Mouse (Mus musculus) ES-Bruce4 (cell line): ENCODE results near the gene Polr2b.

Experiments
- CTCF ChIP-seq: IDR thresholded peaks from one replicate; pipeline ENCODE4 v1.8.1; 2011; ENCODE audit warnings: low read depth, low read length
- EP300 ChIP-seq: IDR thresholded peaks from 2 replicates; pipeline ENCODE4 v1.6.1; 2011; ENCODE audit warnings: low read depth, low read length; ENCODE audit not compliant: insufficient read depth
- POLR2A ChIP-seq: IDR thresholded peaks from one replicate; pipeline ENCODE4 v1.8.1; 2011; ENCODE audit warnings: low read length; ENCODE audit not compliant: insufficient read depth

- TF ChIP-seq POLR2A: no peak
- no peak for TF ChIP-seq CTCF
- TF ChIP-seq EP300: no peak
Observed at GRCm38 (mm10) chr5:77362120-77362519, 52.2 kb downstream of the Polr2b start.
